Mouse (Mus musculus): Measurements from ENCODE around the gene Dtnbp1. TPM values are rescaled to one million over a fixed set of nuclear protein-coding genes. Genes with fewer than 3 reads are reported as not detected.

Dtnbp1 gene
- polyA plus RNA-seq (2015; fragmentation: Nextera tagmentation; extraction: Ambion mirVana) = 64.6 and 64.9 TPM in 2 replicates

DNA sequence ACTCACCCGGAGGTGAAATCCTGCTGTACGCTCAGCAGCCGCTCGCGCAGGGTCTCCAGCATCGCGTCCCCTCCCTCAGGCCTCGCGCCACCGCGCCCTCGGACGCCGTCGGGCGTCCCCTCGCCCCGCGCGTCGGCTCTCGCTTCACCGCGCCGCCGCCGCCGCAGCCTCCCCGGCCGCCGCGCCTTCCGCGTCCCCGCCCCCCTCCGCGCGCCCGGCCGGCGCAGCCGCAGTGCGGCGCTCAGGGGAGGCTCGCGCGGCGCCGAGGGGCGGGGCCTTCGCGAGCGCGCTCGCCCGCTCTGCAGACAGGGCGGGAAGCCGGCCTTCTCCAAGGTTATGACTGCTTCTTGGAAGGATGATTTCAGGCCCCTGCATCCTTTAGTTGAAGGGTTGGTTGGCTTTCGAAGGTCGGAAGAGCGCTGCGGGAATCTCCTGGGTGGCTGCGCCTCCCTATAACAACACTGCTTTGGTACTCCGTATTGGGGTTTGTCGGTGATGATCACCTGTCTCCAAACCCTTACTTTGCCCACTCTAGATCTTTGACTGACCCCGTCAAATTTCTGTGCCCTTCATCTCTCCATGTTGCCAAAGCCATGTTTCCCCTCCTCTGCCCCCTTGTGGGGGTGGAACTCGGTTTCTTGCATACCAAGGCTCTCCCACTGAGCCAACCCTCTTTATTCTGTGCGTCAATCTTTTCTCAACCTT, at the start of gene Dtnbp1:
Gene Dtnbp1 (minus strand): TSS at position 237 of the 705 bp plus-strand sequence.
- Histone ChIP-seq H3K4me2 (peak within 1 kb of the TSS; percentile 71), H3K4me1 (peaks cover 20% of the 10 kb centered on the region), H3K36me3 (peaks cover 3% of the 10 kb centered on the region; the same call in 1 of the 2 replicates), H3K27me3 (no peaks in the 10 kb centered on the region), H3K9me3 (no peaks in the 10 kb centered on the region), H3K9ac (peak within 1 kb of the TSS; percentile 71), H3K4me3 (peak within 1 kb of the TSS; percentile 88), H3K27ac (peak within 1 kb of the TSS; percentile 81)
- WGBS = under 1% methylated on average over 68 of the region's 68 CpGs
- peak; percentile 86 for ATAC-seq (ENCODE audit: insufficient number of reproducible peaks, low FRiP score, low TSS enrichment, low read depth)

DNA sequence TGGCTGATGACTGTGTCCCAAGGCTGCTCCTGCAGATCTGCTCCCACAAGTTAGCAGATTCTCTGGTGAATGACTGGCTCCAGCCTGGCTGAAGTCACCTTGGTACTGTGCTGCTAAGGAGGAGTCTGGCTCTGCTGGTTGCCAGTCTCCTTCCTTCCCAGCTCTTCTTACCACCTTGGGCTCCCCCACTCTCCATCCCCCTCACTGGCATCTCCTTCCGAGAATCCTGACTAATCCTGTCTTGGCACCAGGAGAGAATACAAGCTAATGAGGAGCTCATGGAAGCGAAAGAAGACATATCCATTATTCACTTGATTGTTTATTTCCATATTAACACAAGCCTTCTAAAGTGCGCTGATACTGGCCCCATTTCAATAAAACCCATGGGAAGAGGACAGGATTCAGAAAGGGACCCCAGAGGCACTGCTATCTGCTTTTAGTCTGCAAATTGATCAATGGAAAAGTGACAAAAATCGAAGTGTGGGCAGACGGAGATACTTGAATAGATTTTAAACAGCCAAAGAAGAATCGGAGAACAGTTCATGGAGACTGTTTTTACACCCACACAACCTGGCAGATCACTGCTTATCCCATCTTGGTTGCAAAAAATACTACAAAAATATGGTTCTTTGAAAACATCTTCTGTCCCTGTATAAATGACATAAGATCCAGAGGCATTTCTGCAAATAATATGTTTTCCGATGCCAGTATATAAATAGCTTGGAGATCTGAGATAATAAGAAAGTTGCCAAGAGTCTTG, 47.5 kb upstream of the Dtnbp1 start:
- 78% methylated on average over 7 of the region's 7 CpGs for WGBS
- Histone ChIP-seq H3K36me3 (no peaks in the 10 kb centered on the region), H3K4me2 (no peak overlapping the region), H3K9me3 (no peaks in the 10 kb centered on the region), H3K27me3 (no peaks in the 10 kb centered on the region), H3K4me1 (no peaks in the 10 kb centered on the region), H3K27ac (no peak overlapping the region), H3K9ac (no peak overlapping the region), H3K4me3 (no peak overlapping the region)
- ATAC-seq (ENCODE audit: insufficient number of reproducible peaks, low FRiP score, low TSS enrichment, low read depth) = no peak

DNA sequence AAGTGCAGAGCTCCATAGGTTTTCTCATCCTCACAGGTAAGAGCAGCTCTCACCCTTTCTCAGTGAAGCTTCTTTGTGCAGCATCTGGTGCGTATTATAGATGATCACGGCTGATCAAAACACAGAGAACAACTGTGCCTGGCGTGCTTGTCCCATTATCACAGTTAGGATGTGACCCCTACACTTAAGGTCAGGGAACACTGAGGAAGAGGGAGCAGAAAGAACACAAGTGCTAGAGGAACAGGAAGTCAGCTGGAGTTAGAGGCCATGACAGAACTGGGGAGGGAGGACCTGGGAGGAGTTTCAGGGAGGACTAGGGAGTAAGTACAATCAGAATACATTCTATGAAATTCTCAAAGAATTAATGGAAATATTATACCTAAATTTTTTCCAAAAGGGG, 41.5 kb upstream of the Dtnbp1 start:
- no peak overlapping the region for H3K4me3 ChIP-seq
- H3K36me3 ChIP-seq = no peaks in the 10 kb centered on the region
- 54% methylated on average over 3 of the region's 3 CpGs for WGBS
- no peak for ATAC-seq (ENCODE audit: insufficient number of reproducible peaks, low FRiP score, low TSS enrichment, low read depth)
- H3K9ac ChIP-seq = no peak overlapping the region
- no peaks in the 10 kb centered on the region for H3K27me3 ChIP-seq
- H3K9me3 ChIP-seq = no peaks in the 10 kb centered on the region
- no peaks in the 10 kb centered on the region for H3K4me1 ChIP-seq
- H3K27ac ChIP-seq = no peak overlapping the region
- H3K4me2 ChIP-seq = no peak overlapping the region

- no peak overlapping the region for H3K4me2 ChIP-seq
- no peak overlapping the region for H3K27ac ChIP-seq
- no peaks in the 10 kb centered on the region for H3K9me3 ChIP-seq
- no peak overlapping the region for H3K4me3 ChIP-seq
- H3K27me3 ChIP-seq = no peaks in the 10 kb centered on the region
- no peaks in the 10 kb centered on the region for H3K36me3 ChIP-seq
- no peak overlapping the region for H3K9ac ChIP-seq
- H3K4me1 ChIP-seq = no peaks in the 10 kb centered on the region
- WGBS = 46% methylated on average over 7 of the region's 7 CpGs
- no peak for ATAC-seq (ENCODE audit: insufficient number of reproducible peaks, low FRiP score, low TSS enrichment, low read depth)
Measured at GRCm38 (mm10) chr13:45040741-45041140, 38.8 kb upstream of the Dtnbp1 start.

- H3K27me3 ChIP-seq = no peaks in the 10 kb centered on the region
- H3K27ac ChIP-seq = no peak overlapping the region
- H3K9me3 ChIP-seq = no peaks in the 10 kb centered on the region
- H3K4me1 ChIP-seq = 0 out of 2 replicates have a peak, but pooled peaks cover 3% of the 10 kb centered on the region
- 77% methylated on average over 4 of the region's 4 CpGs for WGBS
- ATAC-seq (ENCODE audit: insufficient number of reproducible peaks, low FRiP score, low TSS enrichment, low read depth) = no peak
- H3K4me2 ChIP-seq = no peak overlapping the region
- H3K36me3 ChIP-seq = no peaks in the 10 kb centered on the region
- H3K9ac ChIP-seq = no peak overlapping the region
- H3K4me3 ChIP-seq = no peak overlapping the region
Measured at GRCm38 (mm10) chr13:45040195-45040594, 38.2 kb upstream of the Dtnbp1 start.

DNA sequence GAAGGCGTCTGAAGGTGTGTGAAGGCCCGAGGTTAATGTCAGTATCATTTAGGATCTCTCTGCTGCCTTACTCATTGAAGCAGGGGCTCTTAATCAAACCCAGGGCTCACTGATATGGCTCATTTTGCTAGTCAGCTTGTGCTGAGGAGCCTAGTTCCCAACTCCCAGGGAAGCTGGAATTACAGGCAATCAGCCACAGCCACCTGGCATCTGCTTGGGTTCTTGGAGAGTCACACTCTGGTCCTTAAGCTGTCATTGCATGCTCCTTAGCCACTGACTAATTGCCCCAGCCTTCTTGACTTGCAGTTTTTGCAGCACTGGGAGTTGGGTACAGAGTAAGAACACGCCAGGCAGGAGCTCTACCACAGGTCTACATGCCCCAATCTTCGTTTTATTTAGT, 34.5 kb upstream of the Dtnbp1 start:
- Histone ChIP-seq H3K27me3 (no peaks in the 10 kb centered on the region), H3K36me3 (no peaks in the 10 kb centered on the region), H3K9ac (no peak overlapping the region), H3K4me3 (no peak overlapping the region), H3K27ac (no peak overlapping the region), H3K4me2 (no peak overlapping the region), H3K9me3 (no peaks in the 10 kb centered on the region), H3K4me1 (peaks cover 19% of the 10 kb centered on the region)
- WGBS = 68% methylated on average over 4 of the region's 4 CpGs
- no peak for ATAC-seq (ENCODE audit: insufficient number of reproducible peaks, low FRiP score, low TSS enrichment, low read depth)

- no peak for ATAC-seq (ENCODE audit: insufficient number of reproducible peaks, low FRiP score, low TSS enrichment, low read depth)
Measured at GRCm38 (mm10) chr13:45034759-45035158, 32.8 kb upstream of the Dtnbp1 start.

GRCm38 (mm10) chr13:45033360-45033759, 31.4 kb upstream of the Dtnbp1 start:
- Histone ChIP-seq H3K27ac (no peak overlapping the region), H3K27me3 (no peaks in the 10 kb centered on the region), H3K4me1 (peaks cover 24% of the 10 kb centered on the region), H3K36me3 (no peaks in the 10 kb centered on the region), H3K9me3 (no peaks in the 10 kb centered on the region), H3K4me3 (no peak overlapping the region), H3K4me2 (no peak overlapping the region), H3K9ac (no peak overlapping the region)
- WGBS = 53% methylated on average over 10 of the region's 10 CpGs
- ATAC-seq (ENCODE audit: insufficient number of reproducible peaks, low FRiP score, low TSS enrichment, low read depth) = no peak

More at GRCm38 (mm10) chr13:45034759-45035158, 32.8 kb upstream of the Dtnbp1 start:
- no peak overlapping the region for H3K27ac ChIP-seq
- H3K4me1 ChIP-seq = peaks cover 24% of the 10 kb centered on the region
- WGBS = 11% methylated on average over 7 of the region's 7 CpGs
- H3K27me3 ChIP-seq = no peaks in the 10 kb centered on the region
- no peak overlapping the region for H3K4me2 ChIP-seq
- no peak overlapping the region for H3K9ac ChIP-seq
- no peaks in the 10 kb centered on the region for H3K36me3 ChIP-seq
- H3K4me3 ChIP-seq = no peak overlapping the region
- no peaks in the 10 kb centered on the region for H3K9me3 ChIP-seq

DNA sequence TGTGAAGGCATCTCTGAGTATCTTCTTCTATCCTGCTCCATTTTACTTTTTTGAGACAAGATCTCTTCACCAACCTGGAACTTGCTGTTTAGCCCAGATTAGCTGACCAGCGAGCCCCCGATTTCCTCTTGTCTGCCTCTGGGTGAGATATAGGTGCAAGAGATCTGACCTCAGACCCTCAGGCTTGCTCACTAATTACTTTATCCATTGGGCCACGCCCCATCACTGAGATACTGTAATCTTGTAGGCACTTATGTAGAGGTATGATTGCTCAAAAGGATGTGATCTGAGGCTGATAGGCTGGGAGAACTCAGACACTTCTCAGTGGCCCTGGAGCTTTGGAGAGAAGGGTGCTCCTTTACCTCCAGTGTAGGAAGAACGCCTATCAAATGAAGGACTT, 30.5 kb upstream of the Dtnbp1 start:
- H3K36me3 ChIP-seq = no peaks in the 10 kb centered on the region
- H3K4me1 ChIP-seq = peaks cover 24% of the 10 kb centered on the region
- H3K9ac ChIP-seq = no peak overlapping the region
- no peak for ATAC-seq (ENCODE audit: insufficient number of reproducible peaks, low FRiP score, low TSS enrichment, low read depth)
- no peaks in the 10 kb centered on the region for H3K9me3 ChIP-seq
- 85% methylated on average over 4 of the region's 4 CpGs for WGBS
- no peaks in the 10 kb centered on the region for H3K27me3 ChIP-seq
- no peak overlapping the region for H3K4me3 ChIP-seq
- no peak overlapping the region for H3K4me2 ChIP-seq
- no peak overlapping the region for H3K27ac ChIP-seq

DNA sequence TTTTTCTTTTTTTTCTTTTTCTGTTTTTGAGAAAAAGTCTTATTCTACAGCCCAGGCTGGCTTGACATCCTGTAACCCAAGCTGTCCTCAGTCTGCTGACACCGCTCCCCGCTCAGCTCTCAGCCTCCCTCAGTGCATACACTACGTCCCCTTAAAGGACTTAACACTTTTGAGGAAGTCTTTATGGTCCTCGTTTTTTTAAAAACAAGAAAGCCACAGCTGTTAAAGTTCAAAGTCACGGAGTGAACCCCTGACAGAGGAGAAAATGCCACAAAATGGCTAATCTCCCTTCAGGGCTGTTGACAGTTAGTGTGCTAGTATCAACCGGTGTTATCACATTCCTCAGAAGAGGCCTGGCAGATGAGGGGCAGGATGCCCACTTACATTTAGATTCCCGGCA, 29.8 kb upstream of the Dtnbp1 start:
- Histone ChIP-seq H3K9me3 (no peaks in the 10 kb centered on the region), H3K4me2 (no peak overlapping the region), H3K27me3 (no peaks in the 10 kb centered on the region), H3K4me1 (peaks cover 24% of the 10 kb centered on the region), H3K4me3 (no peak overlapping the region), H3K36me3 (no peaks in the 10 kb centered on the region), H3K9ac (no peak overlapping the region), H3K27ac (no peak overlapping the region)
- ATAC-seq (ENCODE audit: insufficient number of reproducible peaks, low FRiP score, low TSS enrichment, low read depth) = no peak
- 46% methylated on average over 7 of the region's 7 CpGs for WGBS

DNA sequence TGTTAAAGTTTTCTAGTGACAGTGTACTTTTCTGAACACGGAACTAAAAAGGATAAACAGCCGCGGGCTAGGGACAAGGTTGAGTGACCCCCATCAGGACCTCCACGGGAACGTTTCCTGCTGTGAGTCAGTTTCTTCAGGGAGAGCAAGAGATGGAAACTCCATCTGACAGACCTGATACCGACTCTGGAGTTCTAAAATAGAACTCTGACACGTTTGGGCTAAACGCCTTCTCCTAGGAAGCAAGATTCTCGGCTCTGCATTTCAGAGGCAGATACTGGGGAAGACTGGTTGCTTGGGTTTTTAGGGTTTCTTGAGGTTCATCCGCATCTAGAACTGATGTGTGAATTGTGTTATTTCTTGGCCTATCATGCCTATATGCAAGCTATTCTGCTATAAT, 29.4 kb upstream of the Dtnbp1 start:
- Histone ChIP-seq H3K36me3 (no peaks in the 10 kb centered on the region), H3K9me3 (no peaks in the 10 kb centered on the region), H3K27me3 (no peaks in the 10 kb centered on the region), H3K4me3 (no peak overlapping the region), H3K4me1 (peaks cover 24% of the 10 kb centered on the region), H3K4me2 (no peak overlapping the region), H3K27ac (no peak overlapping the region), H3K9ac (no peak overlapping the region)
- WGBS = 45% methylated on average over 10 of the region's 10 CpGs
- no peak for ATAC-seq (ENCODE audit: insufficient number of reproducible peaks, low FRiP score, low TSS enrichment, low read depth)

- Histone ChIP-seq H3K9ac (no peak overlapping the region), H3K27ac (no peak overlapping the region), H3K4me1 (peaks cover 24% of the 10 kb centered on the region), H3K4me3 (no peak overlapping the region), H3K27me3 (no peaks in the 10 kb centered on the region), H3K4me2 (no peak overlapping the region), H3K36me3 (no peaks in the 10 kb centered on the region), H3K9me3 (no peaks in the 10 kb centered on the region)
- ATAC-seq (ENCODE audit: insufficient number of reproducible peaks, low FRiP score, low TSS enrichment, low read depth) = no peak
- 13% methylated on average over 12 of the region's 12 CpGs for WGBS
Measured at GRCm38 (mm10) chr13:45030830-45031229, 28.9 kb upstream of the Dtnbp1 start.

Data from limb, embryonic 15.5 days (tissue).